Mouse (Mus musculus): ENCODE measurements around the gene 4930426L09Rik.

The 4930426L09Rik gene

GRCm38 (mm10) chr2:18998054-18998478 is at the start of gene 4930426L09Rik, which contains the start of gene Pip4k2a:
Gene 4930426L09Rik (plus strand): TSS chr2:18998343.
Gene Pip4k2a (minus strand): TSS chr2:18998126.
- under 1% methylated on average over 66 of the region's 66 CpGs for WGBS

GRCm38 (mm10) chr2:18948741-18949140 is 49.4 kb upstream of the 4930426L09Rik start:
- 80% methylated on average over 7 of the region's 7 CpGs for WGBS

GRCm38 (mm10) chr2:18950758-18951157 is 47.4 kb upstream of the 4930426L09Rik start:
- WGBS, result 82% methylated on average over 2 of the region's 2 CpGs

GRCm38 (mm10) chr2:18952102-18952673 is 46.0 kb upstream of the 4930426L09Rik start:
- 33% methylated on average over 7 of the region's 7 CpGs for WGBS

- WGBS, result 84% methylated on average over 4 of the region's 4 CpGs
These were observed 43.7 kb upstream of the 4930426L09Rik start for GRCm38 (mm10) chr2:18954422-18954821.

- WGBS, result 63% methylated on average over 4 of the region's 4 CpGs
These were observed 43.1 kb upstream of the 4930426L09Rik start for GRCm38 (mm10) chr2:18955022-18955421.

- 89% methylated on average over 13 of the region's 13 CpGs for WGBS
These were observed 42.5 kb upstream of the 4930426L09Rik start for GRCm38 (mm10) chr2:18955671-18956070.

GRCm38 (mm10) chr2:18956424-18956823 is 41.7 kb upstream of the 4930426L09Rik start:
- 81% methylated on average over 3 of the region's 3 CpGs for WGBS

GRCm38 (mm10) chr2:18956945-18957344 is 41.2 kb upstream of the 4930426L09Rik start:
- WGBS, result 39% methylated on average over 7 of the region's 7 CpGs

GRCm38 (mm10) chr2:18957459-18957858 is 40.7 kb upstream of the 4930426L09Rik start:
- WGBS, result 66% methylated on average over 7 of the region's 7 CpGs

GRCm38 (mm10) chr2:18958044-18958443 is 40.1 kb upstream of the 4930426L09Rik start:
- WGBS, result 61% methylated on average over 9 of the region's 9 CpGs

GRCm38 (mm10) chr2:18958501-18958900 is 39.6 kb upstream of the 4930426L09Rik start:
- WGBS, result 76% methylated on average over 5 of the region's 5 CpGs

- 87% methylated on average over 6 of the region's 6 CpGs for WGBS
These were observed 39.1 kb upstream of the 4930426L09Rik start for GRCm38 (mm10) chr2:18959008-18959407.

- 97% methylated on average over 5 of the region's 5 CpGs for WGBS
These were observed 38.6 kb upstream of the 4930426L09Rik start for GRCm38 (mm10) chr2:18959558-18959957.

GRCm38 (mm10) chr2:18960376-18960973 is 37.7 kb upstream of the 4930426L09Rik start:
- WGBS, result 66% methylated on average over 7 of the region's 7 CpGs

- 80% methylated on average over 3 of the region's 3 CpGs for WGBS
These were observed 35.6 kb upstream of the 4930426L09Rik start for GRCm38 (mm10) chr2:18962502-18962901.

- 88% methylated on average over 13 of the region's 13 CpGs for WGBS
These were observed 34.7 kb upstream of the 4930426L09Rik start for GRCm38 (mm10) chr2:18963286-18964040.

- 87% methylated on average over 3 of the region's 3 CpGs for WGBS
These were observed 33.0 kb upstream of the 4930426L09Rik start for GRCm38 (mm10) chr2:18965108-18965507.

- 99% methylated on average over 2 of the region's 2 CpGs for WGBS
These were observed 32.2 kb upstream of the 4930426L09Rik start for GRCm38 (mm10) chr2:18965950-18966349.

GRCm38 (mm10) chr2:18966566-18966965 is 31.6 kb upstream of the 4930426L09Rik start:
- WGBS, result 94% methylated on average over 5 of the region's 5 CpGs

GRCm38 (mm10) chr2:18967451-18968063 is 30.6 kb upstream of the 4930426L09Rik start:
- 91% methylated on average over 5 of the region's 5 CpGs for WGBS

GRCm38 (mm10) chr2:18969066-18969681 is 29.0 kb upstream of the 4930426L09Rik start:
- WGBS, result 82% methylated on average over 5 of the region's 5 CpGs

Measured in cerebral cortex, adult 2 months (tissue).